Mouse (Mus musculus) spleen, postnatal 10 days (tissue): Measurements from ENCODE around the gene Sh2d5.

Experiments used
- DNase-seq, 2 experiments: peaks; one replicate each; pipeline ENCODE4 v3.0.0; 2021 to 2022; ENCODE audit warnings: low spot score in 2 of 2

The Sh2d5 gene

GRCm38 (mm10) chr4:138250088-138250960 lies at the start of gene Sh2d5, which contains the start of gene Kif17:
TSS of gene Sh2d5 (plus strand) at chr4:138250403.
TSS of gene Kif17 (plus strand) at chr4:138250435.
- DNase-seq: peak; percentile 62 to 81

- no peak for DNase-seq
Measured at GRCm38 (mm10) chr4:138200769-138201168, 49.4 kb upstream of the Sh2d5 start.

GRCm38 (mm10) chr4:138201696-138202095 lies 48.5 kb upstream of the Sh2d5 start:
- no peak for DNase-seq

- no peak for DNase-seq
Measured at GRCm38 (mm10) chr4:138210116-138210515, 40.1 kb upstream of the Sh2d5 start.

GRCm38 (mm10) chr4:138213861-138214260 lies 36.3 kb upstream of the Sh2d5 start:
- no peak for DNase-seq

- DNase-seq: no peak
Measured at GRCm38 (mm10) chr4:138215671-138216199, 34.5 kb upstream of the Sh2d5 start.

- DNase-seq: peak; percentile 82 to 84
Measured at GRCm38 (mm10) chr4:138216200-138216890, 33.9 kb upstream of the Sh2d5 start, which contains the start of gene Hp1bp3. TSS of gene Hp1bp3 (plus strand) at chr4:138216296.

- peak; percentile 96 to 98 for DNase-seq
Measured at GRCm38 (mm10) chr4:138216891-138217392, 33.3 kb upstream of the Sh2d5 start.

GRCm38 (mm10) chr4:138217441-138217840 lies 32.8 kb upstream of the Sh2d5 start:
- peak in 1 of 2 experiments; percentile 71 for DNase-seq

- DNase-seq: peak; percentile 26 to 46
Measured at GRCm38 (mm10) chr4:138217951-138218685, 32.1 kb upstream of the Sh2d5 start.

- DNase-seq: no peak
Measured at GRCm38 (mm10) chr4:138219331-138219730, 30.9 kb upstream of the Sh2d5 start.

- DNase-seq: no peak
Measured at GRCm38 (mm10) chr4:138220761-138221160, 29.4 kb upstream of the Sh2d5 start.

- no peak for DNase-seq
Measured at GRCm38 (mm10) chr4:138221406-138221805, 28.8 kb upstream of the Sh2d5 start.

- no peak for DNase-seq
Measured at GRCm38 (mm10) chr4:138222396-138222795, 27.8 kb upstream of the Sh2d5 start.

GRCm38 (mm10) chr4:138223623-138224022 lies 26.6 kb upstream of the Sh2d5 start:
- DNase-seq: no peak

GRCm38 (mm10) chr4:138246756-138247665 lies 3.2 kb upstream of the Sh2d5 start:
- DNase-seq: no peak

GRCm38 (mm10) chr4:138251819-138252218 lies 1.6 kb downstream of the Sh2d5 start:
- DNase-seq: no peak

- no peak for DNase-seq
Measured at GRCm38 (mm10) chr4:138252231-138252630, 2.0 kb downstream of the Sh2d5 start.

- DNase-seq: peak in 1 of 2 experiments; percentile 29
Measured at GRCm38 (mm10) chr4:138257116-138257687, 7.0 kb downstream of the Sh2d5 start.

- no peak for DNase-seq
Measured at GRCm38 (mm10) chr4:138258663-138259062, 8.5 kb downstream of the Sh2d5 start.
